Mouse (Mus musculus) midbrain, embryonic 13.5 days (tissue): ENCODE measurements around the gene Tmbim4. TPM values are rescaled to one million over a fixed set of nuclear protein-coding genes. Genes with fewer than 3 reads are reported as not detected.

Experiments
- ATAC-seq: fragments of 200-750 bp; cut with Nextera tagmentation; 2 replicates; pipeline ENCODE4 v1.8.0; 2017; ENCODE audit warnings: mild to moderate bottlenecking, moderate TSS enrichment, moderate library complexity
- H3K27ac ChIP-seq: fragments of 300-500 bp; sonication (generic); 2 replicates; pipeline ENCODE4 v1.5.1; 2015; ENCODE audit warnings: inconsistent platforms, mild to moderate bottlenecking, moderate library complexity
- H3K27me3 ChIP-seq: fragments of 300-500 bp; sonication (generic); 2 replicates; pipeline ENCODE4 v1.6.1; 2015; ENCODE audit warnings: mild to moderate bottlenecking, inconsistent platforms
- H3K36me3 ChIP-seq: fragments of 300-500 bp; sonication (generic); 2 replicates; pipeline ENCODE4 v1.6.1; 2015; ENCODE audit warnings: mild to moderate bottlenecking, inconsistent platforms
- H3K4me1 ChIP-seq: fragments of 300-500 bp; sonication (generic); replicated peaks from 2 replicates; pipeline ENCODE4 v1.6.1; 2015; ENCODE audit warnings: inconsistent platforms
- H3K4me2 ChIP-seq: fragments of 300-500 bp; sonication (generic); replicated peaks from 2 replicates; pipeline ENCODE4 v1.6.1; 2015; ENCODE audit warnings: moderate library complexity, mild to moderate bottlenecking, inconsistent platforms
- H3K4me3 ChIP-seq: fragments of 300-500 bp; sonication (generic); replicated peaks from 2 replicates; pipeline ENCODE4 v1.5.1; 2015; ENCODE audit warnings: mild to moderate bottlenecking, inconsistent platforms
- H3K9ac ChIP-seq: fragments of 300-500 bp; sonication (generic); replicated peaks from 2 replicates; pipeline ENCODE4 v1.6.1; 2015; ENCODE audit warnings: mild to moderate bottlenecking, inconsistent platforms
- H3K9me3 ChIP-seq: fragments of 300-500 bp; sonication (generic); 2 replicates; pipeline ENCODE4 v1.6.1; 2016; ENCODE audit warnings: mild to moderate bottlenecking, inconsistent platforms
- WGBS: fragments of 180-500 bp; shearing (Covaris S2); methylation state at CpG from one replicate; pipeline ENCODE4 v1.1.7; 2015; 5-methylcytosine and 5-hydroxymethylcytosine counted together
- polyA plus RNA-seq: library from polyadenylated mRNA; unstranded; fragments of >200 nt; fragmentation: Nextera tagmentation; extraction: Ambion mirVana; gene quantifications from 2 replicates; pipeline ENCODE4 v1.2.1, GENCODE M21; 2015

The Tmbim4 gene
- polyA plus RNA-seq, 1 experiment from 2014 or later = 98.6 TPM

- H3K4me2 ChIP-seq = no peak overlapping the region
- H3K27ac ChIP-seq = no peak overlapping the region
- H3K36me3 ChIP-seq = no peaks in the 10 kb centered on the region
- H3K4me3 ChIP-seq = no peak overlapping the region
- WGBS = 48% methylated on average over 8 of the region's 8 CpGs
- no peaks in the 10 kb centered on the region for H3K27me3 ChIP-seq
- H3K4me1 ChIP-seq = 0 out of 2 replicates have a peak, but pooled peaks cover 5% of the 10 kb centered on the region
- ATAC-seq = no peak
- no peak overlapping the region for H3K9ac ChIP-seq
- H3K9me3 ChIP-seq = no peaks in the 10 kb centered on the region
These were observed 51.4 kb downstream of the Tmbim4 start for GRCm38 (mm10) chr10:120252800-120253199.

- Histone ChIP-seq H3K27me3 (no peaks in the 10 kb centered on the region), H3K4me1 (0 out of 2 replicates have a peak, but pooled peaks cover 5% of the 10 kb centered on the region), H3K9me3 (no peaks in the 10 kb centered on the region), H3K4me2 (no peak overlapping the region), H3K4me3 (no peak overlapping the region), H3K27ac (no peak overlapping the region), H3K36me3 (no peaks in the 10 kb centered on the region), H3K9ac (no peak overlapping the region)
- WGBS = 33% methylated on average over 11 of the region's 11 CpGs
- ATAC-seq = no peak
These were observed 55.8 kb downstream of the Tmbim4 start for GRCm38 (mm10) chr10:120257231-120257630.

GRCm38 (mm10) chr10:120267790-120268189 is 66.4 kb downstream of the Tmbim4 start:
- H3K4me2 ChIP-seq = no peak overlapping the region
- H3K27me3 ChIP-seq = 0 out of 2 replicates have a peak, but pooled peaks cover 3% of the 10 kb centered on the region
- H3K4me1 ChIP-seq = peaks cover 15% of the 10 kb centered on the region
- no peak overlapping the region for H3K27ac ChIP-seq
- ATAC-seq = no peak
- H3K9me3 ChIP-seq = no peaks in the 10 kb centered on the region
- H3K9ac ChIP-seq = no peak overlapping the region
- no peaks in the 10 kb centered on the region for H3K36me3 ChIP-seq
- H3K4me3 ChIP-seq = no peak overlapping the region
- 83% methylated on average over 12 of the region's 12 CpGs for WGBS

- Histone ChIP-seq H3K36me3 (no peaks in the 10 kb centered on the region), H3K9ac (no peak overlapping the region), H3K27ac (no peak overlapping the region), H3K27me3 (0 out of 2 replicates have a peak, but pooled peaks cover 3% of the 10 kb centered on the region), H3K4me2 (no peak overlapping the region), H3K9me3 (no peaks in the 10 kb centered on the region), H3K4me1 (peaks cover 18% of the 10 kb centered on the region), H3K4me3 (no peak overlapping the region)
- ATAC-seq = no peak
- WGBS = 98% methylated on average over 13 of the region's 13 CpGs
These were observed 68.6 kb downstream of the Tmbim4 start for GRCm38 (mm10) chr10:120269946-120270345.

GRCm38 (mm10) chr10:120270777-120271176 is 69.4 kb downstream of the Tmbim4 start:
- Histone ChIP-seq H3K4me2 (no peak overlapping the region), H3K27me3 (0 out of 2 replicates have a peak, but pooled peaks cover 3% of the 10 kb centered on the region), H3K9me3 (no peaks in the 10 kb centered on the region), H3K4me1 (peaks cover 18% of the 10 kb centered on the region), H3K27ac (no peak overlapping the region), H3K36me3 (no peaks in the 10 kb centered on the region), H3K4me3 (no peak overlapping the region), H3K9ac (no peak overlapping the region)
- no peak; the same call in 1 of the 2 replicates for ATAC-seq
- 81% methylated on average over 4 of the region's 4 CpGs for WGBS

- Histone ChIP-seq H3K36me3 (no peaks in the 10 kb centered on the region), H3K4me2 (peak overlapping the region; percentile 61), H3K4me1 (peaks cover 18% of the 10 kb centered on the region), H3K4me3 (no peak overlapping the region), H3K27ac (no peak overlapping the region), H3K9ac (no peak overlapping the region), H3K9me3 (no peaks in the 10 kb centered on the region), H3K27me3 (0 out of 2 replicates have a peak, but pooled peaks cover 3% of the 10 kb centered on the region)
- ATAC-seq = peak; percentile 44; the same call in 1 of the 2 replicates
- WGBS = 73% methylated on average over 6 of the region's 6 CpGs
These were observed 69.9 kb downstream of the Tmbim4 start for GRCm38 (mm10) chr10:120271318-120271717.

GRCm38 (mm10) chr10:120271879-120272269 is 70.5 kb downstream of the Tmbim4 start:
- WGBS = 11% methylated on average over 10 of the region's 11 CpGs
- H3K4me3 ChIP-seq = peak overlapping the region; percentile 35
- H3K4me2 ChIP-seq = peak overlapping the region; percentile 61
- H3K27me3 ChIP-seq = 0 out of 2 replicates have a peak, but pooled peaks cover 3% of the 10 kb centered on the region
- H3K36me3 ChIP-seq = no peaks in the 10 kb centered on the region
- peak overlapping the region; percentile 73 for H3K27ac ChIP-seq
- H3K9me3 ChIP-seq = no peaks in the 10 kb centered on the region
- ATAC-seq = peak; percentile 47; the same call in 1 of the 2 replicates
- peak overlapping the region; percentile 36 for H3K9ac ChIP-seq
- H3K4me1 ChIP-seq = peaks cover 18% of the 10 kb centered on the region

- 8% methylated on average over 19 of the region's 19 CpGs for WGBS
- peak; percentile 90 for ATAC-seq
- Histone ChIP-seq H3K4me3 (peak overlapping the region; percentile 35), H3K27me3 (0 out of 2 replicates have a peak, but pooled peaks cover 3% of the 10 kb centered on the region), H3K9me3 (no peaks in the 10 kb centered on the region), H3K4me1 (peaks cover 18% of the 10 kb centered on the region), H3K27ac (peak overlapping the region; percentile 73), H3K9ac (peak overlapping the region; percentile 36), H3K4me2 (peak overlapping the region; percentile 61), H3K36me3 (no peaks in the 10 kb centered on the region)
These were observed 71.0 kb downstream of the Tmbim4 start for GRCm38 (mm10) chr10:120272270-120272883.

- no peaks in the 10 kb centered on the region for H3K36me3 ChIP-seq
- H3K9me3 ChIP-seq = no peaks in the 10 kb centered on the region
- H3K9ac ChIP-seq = no peak overlapping the region
- H3K4me1 ChIP-seq = peaks cover 18% of the 10 kb centered on the region
- no peak overlapping the region for H3K27ac ChIP-seq
- H3K4me3 ChIP-seq = no peak overlapping the region
- H3K27me3 ChIP-seq = 0 out of 2 replicates have a peak, but pooled peaks cover 3% of the 10 kb centered on the region
- 86% methylated on average over 7 of the region's 7 CpGs for WGBS
- no peak overlapping the region for H3K4me2 ChIP-seq
- no peak for ATAC-seq
These were observed 71.9 kb downstream of the Tmbim4 start for GRCm38 (mm10) chr10:120273335-120273734.

Other genes with a start within 250 kb of the Tmbim4 start
- gene Helb, start 88.6 kb upstream of the Tmbim4 start, polyA plus RNA-seq = 3.1 and 3.4 TPM in 2 replicates
- 0.24 and 0.36 TPM in 2 replicates for gene Irak3, start 540 bp downstream of the Tmbim4 start, polyA plus RNA-seq
- gene Llph, start 25.5 kb downstream of the Tmbim4 start, polyA plus RNA-seq = 45.5 and 46.7 TPM in 2 replicates